Mouse (Mus musculus): Measurements from ENCODE around the gene Tifa.

The Tifa gene

DNA sequence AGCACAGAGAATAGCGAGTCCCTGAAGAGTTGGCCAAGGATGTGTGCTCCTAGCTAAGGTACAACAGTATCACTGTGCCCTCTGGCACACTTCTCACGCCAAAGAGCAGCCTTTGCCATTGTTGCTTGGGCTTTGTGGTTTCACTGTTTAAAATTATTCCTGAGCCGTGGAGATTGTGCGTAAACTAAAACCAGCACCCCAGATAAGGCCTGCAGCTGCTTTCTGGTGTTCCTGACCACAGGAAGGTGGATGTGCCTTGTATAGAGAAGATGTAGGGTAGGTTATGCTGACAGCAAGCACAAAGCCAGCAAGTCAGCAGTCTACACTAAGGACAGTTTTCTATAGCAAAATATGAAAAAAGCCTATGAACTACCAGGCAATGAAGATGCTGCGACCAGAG lies 31.6 kb downstream of the Tifa start:
- DNase-seq (ENCODE audit: low read depth in 1 of 2, low spot score in 2 of 2), result no peak

DNA sequence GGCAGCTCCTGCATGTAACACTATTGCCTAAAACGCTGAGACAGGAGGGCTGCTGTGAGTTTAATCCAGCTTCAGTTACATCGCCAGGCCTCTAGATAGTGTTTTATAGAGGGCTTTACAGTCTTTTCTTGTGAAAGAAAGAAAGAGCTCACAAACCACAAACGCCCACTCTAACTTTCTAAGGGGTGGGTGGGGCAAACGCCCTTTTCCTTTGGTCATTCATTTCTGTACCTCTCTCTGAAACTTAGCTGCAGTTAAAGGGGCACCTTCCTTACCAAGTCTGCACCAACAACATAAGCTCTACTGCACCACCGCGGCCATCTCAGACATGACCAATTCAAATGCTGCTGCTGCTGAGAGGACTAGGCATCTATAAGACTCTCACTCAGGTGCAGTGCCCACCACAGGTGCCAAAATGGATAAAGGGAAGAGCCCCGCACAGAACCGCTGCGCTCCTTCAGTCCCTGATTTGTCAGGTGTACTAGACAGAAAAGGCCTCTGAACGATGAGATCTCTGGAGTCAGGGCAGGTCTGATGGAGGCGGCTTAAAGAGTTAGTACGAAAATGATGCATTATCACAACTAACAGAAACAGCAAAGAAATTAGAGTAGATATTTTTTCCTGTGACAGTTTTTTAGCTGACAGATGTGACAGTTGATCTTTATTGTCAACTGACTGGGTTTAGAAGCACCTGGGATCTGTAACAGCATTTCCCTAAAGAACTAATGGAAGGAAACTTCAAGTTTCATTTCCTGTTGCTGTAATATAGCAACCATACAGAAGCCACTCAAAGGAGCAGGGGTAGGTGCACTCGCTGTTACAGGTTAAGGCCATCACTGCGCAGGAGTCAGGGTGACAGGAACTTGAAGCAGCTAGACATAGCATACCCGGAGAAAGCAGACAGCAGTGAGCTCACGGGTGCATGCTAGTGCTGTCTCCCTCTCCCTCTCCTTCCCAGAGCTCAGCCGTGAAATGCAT lies 34.6 kb downstream of the Tifa start:
- no peak for DNase-seq (ENCODE audit: low read depth in 1 of 2, low spot score in 2 of 2)

DNA sequence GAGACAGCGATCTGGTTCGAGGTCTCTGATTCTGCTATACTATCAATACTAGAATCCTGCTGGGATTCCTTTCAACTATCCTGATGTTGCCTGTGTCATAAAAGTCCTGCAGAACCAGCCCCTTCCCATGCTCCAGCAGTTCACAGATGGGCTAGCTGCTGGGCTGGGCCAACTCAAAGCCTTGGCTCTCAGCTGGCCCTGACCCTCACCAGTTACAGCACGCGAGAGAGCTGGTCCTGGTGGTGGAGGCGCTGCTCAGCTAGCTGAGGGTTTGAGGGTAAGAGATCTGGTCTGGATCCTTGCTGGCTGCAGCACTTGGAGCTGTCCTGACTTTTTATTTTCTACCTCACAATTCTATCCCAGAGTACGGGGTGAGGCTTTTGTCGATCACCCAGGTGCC lies 36.9 kb downstream of the Tifa start:
- DNase-seq (ENCODE audit: low read depth in 1 of 2, low spot score in 2 of 2), result no peak

DNA sequence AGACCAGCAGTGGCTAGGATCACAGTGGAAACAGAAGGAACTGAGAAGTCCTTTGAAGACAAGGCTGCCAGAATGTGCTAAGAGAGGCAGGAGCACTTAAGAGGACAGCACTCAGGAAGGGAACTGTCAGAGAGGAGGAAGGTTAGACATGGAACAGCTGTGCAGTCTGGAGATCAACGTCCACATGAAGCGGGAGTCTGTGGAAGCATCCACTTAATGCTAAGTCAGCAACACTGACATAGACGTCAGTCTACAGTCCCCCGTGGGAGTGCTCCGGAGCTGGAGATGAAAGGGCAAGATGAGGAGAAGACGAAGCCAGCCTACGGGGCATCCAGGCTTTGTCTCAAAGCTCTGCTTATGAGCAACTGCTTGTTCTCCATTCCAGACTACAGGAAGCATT lies 37.5 kb downstream of the Tifa start:
- DNase-seq (ENCODE audit: low read depth in 1 of 2, low spot score in 2 of 2), result no peak

DNA sequence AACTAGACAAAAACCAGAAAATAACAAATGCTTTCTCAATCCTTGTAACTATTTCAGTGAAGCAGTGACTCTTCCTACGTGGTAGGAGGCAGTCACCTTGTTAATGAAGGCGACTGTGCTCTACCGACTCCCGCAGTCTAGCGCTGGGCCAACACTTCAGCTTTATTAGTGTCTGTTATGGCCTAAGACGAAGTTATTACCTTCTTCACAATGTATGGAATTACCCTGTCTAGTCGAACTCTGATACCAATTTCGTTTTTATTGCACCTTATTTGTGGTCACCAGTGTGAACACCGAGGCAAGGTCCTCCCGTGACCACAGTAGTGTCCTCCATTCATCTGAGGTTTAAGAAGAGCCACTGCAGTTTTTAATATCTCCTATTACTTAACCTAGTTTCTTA lies 40.6 kb downstream of the Tifa start:
- DNase-seq (ENCODE audit: low read depth in 1 of 2, low spot score in 2 of 2), result no peak

DNA sequence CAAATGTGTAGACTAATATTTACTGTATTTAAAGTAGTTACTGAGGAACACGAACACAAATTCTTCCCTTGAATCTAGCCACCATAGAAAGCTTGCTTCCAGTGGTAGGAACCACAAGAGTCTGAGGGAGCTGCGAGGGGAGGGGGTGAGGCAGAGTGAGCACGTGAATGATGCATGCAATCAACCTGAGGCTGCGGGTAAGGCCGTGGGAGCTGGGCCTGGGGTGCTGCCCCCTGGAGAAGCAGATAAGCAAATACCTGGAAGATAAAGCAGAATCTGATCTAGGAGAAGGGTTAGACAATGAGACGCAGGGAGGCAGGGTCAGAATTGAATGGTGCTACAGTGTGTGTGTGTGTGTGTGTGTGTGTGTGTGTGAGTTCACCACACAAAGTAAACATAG lies 41.5 kb downstream of the Tifa start:
- DNase-seq (ENCODE audit: low read depth in 1 of 2, low spot score in 2 of 2), result no peak

DNA sequence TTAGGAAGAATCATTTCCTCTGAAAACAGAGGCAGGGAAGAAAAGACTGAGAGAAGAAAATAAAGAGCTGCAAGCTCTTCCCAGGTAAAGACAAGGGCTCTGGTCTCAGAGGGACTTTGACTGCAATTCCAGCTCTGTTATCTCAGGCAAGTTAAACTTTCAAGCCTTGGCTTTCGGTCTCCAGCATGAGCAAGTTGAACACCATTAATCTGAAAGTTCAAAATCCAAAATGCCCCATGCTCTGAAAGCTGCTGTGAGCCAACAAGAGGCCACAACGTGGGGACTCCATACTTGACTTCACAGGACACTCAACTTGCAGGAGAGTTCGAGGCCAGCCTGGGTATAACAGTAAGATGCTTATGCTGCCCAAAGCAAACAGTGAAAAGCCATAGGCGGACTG lies 44.4 kb downstream of the Tifa start:
- no peak for DNase-seq (ENCODE audit: low read depth in 1 of 2, low spot score in 2 of 2)

DNA sequence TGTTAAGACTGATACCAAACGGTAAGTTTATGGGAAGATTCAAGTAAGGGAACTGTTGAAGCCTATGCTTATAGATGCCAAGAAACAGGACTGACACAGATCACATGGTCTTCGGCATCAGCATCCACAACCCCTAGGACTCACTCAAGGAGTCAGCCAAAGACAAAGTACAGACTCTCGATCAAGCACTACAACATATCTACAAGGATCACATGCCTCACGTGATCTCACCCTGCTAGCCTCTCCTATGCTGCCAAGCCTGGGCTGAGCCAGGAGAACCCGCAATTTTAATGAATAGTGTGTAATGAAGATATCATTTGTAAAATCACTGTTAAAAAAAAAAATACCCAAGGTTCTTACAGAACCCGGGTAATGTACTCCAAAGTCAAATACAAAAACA lies 46.0 kb downstream of the Tifa start:
- DNase-seq (ENCODE audit: low read depth in 1 of 2, low spot score in 2 of 2), result no peak

DNA sequence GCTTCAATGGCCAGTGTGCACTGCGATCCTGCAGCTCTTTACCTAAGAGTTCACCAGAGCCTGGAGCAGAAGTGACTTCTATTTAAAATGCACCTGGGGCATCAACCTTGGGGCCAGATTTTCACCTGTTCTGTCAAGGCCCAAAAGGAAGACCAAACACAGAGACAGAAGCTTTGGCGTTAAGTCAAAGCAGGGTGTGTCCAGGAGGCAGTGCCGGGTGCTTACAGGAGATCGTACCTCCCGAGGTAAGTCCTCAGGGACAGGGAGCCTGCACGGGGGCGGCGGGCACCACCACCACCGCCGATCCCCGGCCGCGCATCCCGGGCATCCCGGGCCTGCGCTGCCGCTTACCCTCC lies 47.2 kb downstream of the Tifa start:
- no peak for DNase-seq (ENCODE audit: low read depth in 1 of 2, low spot score in 2 of 2)

DNA sequence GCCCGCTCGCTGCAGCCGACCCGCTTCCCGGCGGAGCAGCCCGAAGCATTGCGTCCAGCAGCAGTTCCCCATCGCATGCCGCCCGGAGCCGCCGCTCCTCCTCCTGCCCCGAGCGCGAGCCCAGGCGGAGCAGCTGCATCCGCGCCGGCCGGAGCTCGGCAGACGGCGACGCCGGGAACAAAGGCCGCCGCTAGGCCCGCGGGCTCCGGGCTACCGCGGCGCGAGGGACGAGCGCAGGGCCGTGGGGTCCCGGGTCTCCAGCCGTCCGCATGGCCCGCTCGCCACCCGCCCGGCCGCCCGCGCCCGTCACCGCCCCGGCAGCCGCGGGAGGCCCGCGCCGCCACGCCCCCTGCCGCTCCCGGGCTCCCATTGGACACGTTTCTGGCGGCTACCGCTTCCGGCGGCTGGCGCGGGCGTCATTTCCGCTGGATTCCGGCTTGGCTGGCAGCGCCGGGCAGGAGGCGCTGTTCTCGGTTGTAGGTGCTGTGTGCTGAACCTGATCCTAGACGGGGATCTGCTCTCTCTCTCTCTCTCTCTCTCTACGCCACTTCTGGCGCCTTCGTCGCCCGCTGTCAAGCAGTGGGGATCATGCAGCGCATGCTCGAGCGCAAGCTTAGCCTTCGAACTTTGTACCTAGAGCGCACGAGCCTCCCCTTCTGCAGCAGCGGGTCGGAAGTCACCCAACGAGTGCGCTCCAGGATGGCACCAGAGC lies 47.7 kb downstream of the Tifa start, which contains the start of gene Ap1ar:
TSS of gene Ap1ar (minus strand) at position 370 of the 712 bp plus-strand sequence.
- peak; percentile 91 to 93 for DNase-seq (ENCODE audit: low read depth in 1 of 2, low spot score in 2 of 2)

DNA sequence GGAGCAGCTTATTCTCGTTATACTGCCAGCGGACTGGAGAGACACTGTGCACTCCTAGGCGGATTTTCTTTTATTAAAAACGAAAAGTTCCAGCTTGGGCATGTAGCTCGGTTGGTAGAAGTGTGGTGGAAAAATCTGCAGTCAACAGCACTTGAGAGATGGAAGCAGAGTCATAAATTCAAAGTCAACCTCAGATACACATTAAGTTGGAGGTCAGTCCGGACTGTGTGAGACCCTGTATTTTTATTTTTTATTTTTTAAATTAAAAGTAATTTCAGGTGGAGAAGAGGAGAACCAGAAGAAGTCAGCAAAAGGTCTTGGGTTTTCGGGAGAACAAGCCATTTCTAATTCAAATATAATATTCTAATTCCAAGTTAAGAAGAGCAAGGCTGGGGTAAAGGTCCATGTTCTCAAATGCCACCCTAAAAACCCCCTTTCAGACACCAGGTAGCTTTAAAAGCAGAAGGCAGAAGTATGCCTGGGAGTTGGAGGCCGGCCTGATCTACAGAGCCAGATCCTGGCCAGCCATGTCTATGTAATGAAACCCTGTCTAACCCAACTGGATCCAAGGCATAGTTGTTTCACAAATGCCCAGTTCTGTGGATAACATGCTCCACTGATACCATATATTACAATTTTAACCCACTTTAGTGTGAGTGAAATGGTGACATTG lies 48.5 kb downstream of the Tifa start:
- DNase-seq (ENCODE audit: low read depth in 1 of 2, low spot score in 2 of 2), result no peak

DNA sequence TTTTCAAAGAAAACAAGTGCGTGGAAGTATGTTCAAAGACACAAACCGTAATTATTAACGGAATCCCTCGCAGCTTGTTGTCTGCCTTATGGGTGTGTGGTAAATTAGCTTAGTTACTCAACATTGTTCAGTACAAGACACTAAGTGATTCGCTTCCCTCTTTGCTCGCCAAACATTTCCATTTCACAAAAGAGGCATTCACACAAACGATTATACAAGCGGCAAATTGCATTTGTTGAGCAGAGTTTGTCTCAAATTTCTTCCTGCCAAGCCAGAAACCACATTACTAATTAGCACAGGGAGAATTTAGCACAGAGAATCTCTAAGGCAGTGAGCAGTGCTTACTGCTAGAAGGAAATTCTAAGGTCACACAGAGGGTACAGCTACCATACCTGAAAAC lies 52.3 kb downstream of the Tifa start:
- DNase-seq (ENCODE audit: low read depth in 1 of 2, low spot score in 2 of 2), result no peak

DNA sequence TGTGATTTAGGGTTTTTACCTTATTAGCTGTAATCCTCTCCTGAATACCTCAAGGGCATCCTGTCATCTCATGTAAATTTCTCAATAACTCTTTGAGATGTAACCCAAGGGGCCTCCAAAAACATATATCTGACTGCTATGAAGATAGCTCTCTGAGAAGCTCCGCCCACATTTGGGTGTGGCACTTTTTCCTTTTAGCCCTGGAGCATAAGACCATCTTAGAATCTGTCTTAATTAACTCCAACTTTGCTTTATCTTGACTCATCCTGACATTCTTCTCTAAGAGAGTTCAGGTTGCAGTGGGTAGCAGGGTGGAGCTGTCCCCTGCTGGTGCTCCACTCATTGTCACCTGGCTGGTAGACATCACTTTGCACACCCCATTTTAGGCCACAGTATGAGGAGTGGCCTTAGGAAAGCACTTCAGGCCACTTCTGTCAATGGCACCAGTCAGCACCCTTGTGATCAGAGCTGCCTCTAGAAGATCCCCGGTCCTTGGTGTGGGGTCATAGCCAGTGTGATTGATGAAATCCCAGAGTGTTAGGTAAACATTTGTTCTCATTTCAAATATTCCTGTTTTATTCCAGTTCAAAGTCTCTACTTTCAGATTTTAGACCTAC lies 53.8 kb downstream of the Tifa start:
- DNase-seq (ENCODE audit: low read depth in 1 of 2, low spot score in 2 of 2), result no peak

DNA sequence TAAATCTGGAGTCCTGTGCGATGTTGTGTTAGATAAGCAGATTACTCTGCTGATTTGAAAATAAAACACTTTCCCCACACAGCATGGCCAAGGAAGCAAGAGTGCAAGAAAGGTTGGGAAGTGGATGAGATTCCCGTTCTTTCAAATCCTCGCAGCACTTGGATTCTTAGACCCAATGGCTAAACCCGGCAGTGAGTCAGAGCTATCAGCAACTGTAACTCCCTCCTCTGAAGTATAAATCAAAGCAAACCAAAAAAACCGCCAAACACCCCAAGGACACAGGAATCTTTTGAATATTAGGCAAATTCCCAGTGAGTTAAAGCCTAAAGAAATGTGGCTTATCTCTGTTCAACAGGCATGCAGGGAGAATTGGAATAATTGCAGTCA lies 54.3 kb downstream of the Tifa start:
- DNase-seq (ENCODE audit: low read depth in 1 of 2, low spot score in 2 of 2), result no peak

DNA sequence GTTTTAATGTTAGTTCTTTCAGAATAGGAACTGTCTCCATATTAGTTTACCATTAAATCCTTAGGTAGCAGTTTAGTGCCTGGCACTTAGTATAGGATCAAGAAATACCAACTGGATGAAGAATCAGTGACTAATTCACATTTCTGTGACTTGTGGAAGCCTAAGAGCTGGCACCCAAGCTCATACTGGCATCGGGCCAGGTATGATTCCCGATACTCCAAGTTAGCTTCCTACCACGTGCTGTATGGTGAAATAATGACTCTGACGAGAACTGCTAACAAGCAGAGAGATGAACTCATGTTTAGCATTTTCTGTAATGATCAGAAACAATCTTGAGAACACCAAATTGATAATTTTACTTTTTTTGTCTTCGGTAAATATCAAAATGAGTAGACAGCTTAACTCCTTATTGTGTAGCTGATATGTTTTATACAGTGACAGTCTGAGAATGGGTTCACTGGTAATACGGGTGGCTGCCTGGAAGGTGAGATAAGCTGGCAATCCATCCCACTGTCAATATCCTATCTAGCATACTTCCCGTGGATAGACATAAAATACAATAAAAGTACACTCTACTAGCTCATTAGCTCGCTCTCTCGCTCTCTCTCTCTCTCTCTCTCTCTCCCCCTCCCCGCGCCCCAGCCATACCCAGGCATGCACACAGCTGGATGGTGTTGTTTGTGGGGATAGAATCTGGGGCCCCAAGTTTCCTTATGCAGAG lies 58.6 kb downstream of the Tifa start:
- no peak for DNase-seq (ENCODE audit: low read depth in 1 of 2, low spot score in 2 of 2)

DNA sequence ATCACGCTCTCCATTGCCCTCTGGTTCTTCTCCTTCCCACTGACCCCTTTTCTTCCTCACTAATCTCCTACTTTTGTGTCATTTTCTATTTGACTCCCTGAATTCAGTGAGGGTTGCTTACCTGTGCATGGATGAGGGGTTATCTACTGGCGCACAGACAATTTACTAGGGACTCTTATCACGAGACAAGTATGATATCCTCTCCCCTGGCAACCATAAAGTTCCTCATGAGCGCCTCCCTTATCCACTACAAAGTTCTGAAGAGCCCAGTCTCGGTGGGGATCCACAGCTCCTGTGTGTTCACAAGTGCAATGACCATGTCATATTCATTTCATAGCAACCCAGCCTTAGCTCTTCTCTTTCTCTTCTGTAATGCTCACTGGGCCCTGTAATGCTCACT lies 60.3 kb downstream of the Tifa start:
- DNase-seq (ENCODE audit: low read depth in 1 of 2, low spot score in 2 of 2), result no peak

DNA sequence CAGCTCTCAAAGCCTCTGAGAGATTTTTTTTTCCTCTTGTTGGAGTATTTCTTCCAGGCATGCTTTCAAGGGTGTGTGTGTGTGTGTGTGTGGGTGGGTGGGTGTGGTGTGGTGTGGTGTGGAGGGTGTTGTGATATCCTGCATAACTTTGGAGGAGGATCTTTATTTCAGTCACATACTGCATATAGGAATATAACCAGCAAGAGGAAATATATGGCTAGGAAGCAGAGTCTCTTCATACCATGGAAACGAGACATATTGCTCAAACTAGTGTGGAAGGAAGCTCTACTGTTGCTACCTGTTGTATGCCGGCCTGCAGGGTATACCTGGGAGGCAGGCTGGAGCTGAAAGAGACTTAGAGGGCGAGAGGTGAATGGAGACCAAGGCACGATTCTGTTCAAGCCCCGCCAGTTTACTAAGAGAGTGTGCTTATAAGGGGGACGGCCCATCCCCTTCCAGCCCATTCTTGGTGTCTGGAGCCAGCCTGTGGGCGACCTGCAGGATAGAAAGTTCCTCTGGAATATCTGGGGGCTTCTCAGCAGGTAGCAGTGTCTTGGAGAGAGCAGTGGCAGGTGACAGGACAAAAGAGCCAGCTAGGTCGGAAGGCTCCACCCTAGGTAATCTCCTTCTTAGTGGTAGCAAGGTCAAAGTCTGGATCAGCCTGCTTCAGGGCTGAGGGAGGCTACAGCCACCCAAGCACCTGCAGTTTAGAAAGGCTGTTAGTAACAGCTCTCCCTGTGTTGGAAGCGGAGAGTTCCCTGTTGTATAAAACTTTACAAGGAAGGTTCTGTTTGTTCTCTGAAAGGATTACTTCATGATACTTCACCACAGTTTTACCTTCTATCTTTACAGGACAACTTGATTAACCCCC lies 61.4 kb downstream of the Tifa start:
- DNase-seq (ENCODE audit: low read depth in 1 of 2, low spot score in 2 of 2), result no peak

DNA sequence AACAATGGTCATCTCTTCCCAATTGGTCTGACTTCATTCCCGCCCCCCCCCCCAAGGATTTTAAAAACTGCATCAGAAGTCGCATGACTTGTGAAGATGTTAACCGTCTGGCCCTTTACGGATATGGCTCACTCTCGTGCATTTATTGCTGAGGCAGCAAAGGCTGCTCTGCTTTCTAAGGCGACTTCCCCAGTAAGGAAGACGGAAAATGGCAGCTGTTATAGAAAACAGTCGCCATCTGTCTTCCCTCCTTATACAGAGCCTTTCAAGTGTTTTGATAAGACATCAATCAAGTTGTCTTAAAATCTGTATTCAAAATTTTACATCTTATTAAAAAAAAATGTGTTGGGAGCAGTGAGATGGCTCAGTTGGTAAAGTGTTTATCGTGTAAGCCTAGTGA lies 63.1 kb downstream of the Tifa start:
- DNase-seq (ENCODE audit: low read depth in 1 of 2, low spot score in 2 of 2), result no peak

DNA sequence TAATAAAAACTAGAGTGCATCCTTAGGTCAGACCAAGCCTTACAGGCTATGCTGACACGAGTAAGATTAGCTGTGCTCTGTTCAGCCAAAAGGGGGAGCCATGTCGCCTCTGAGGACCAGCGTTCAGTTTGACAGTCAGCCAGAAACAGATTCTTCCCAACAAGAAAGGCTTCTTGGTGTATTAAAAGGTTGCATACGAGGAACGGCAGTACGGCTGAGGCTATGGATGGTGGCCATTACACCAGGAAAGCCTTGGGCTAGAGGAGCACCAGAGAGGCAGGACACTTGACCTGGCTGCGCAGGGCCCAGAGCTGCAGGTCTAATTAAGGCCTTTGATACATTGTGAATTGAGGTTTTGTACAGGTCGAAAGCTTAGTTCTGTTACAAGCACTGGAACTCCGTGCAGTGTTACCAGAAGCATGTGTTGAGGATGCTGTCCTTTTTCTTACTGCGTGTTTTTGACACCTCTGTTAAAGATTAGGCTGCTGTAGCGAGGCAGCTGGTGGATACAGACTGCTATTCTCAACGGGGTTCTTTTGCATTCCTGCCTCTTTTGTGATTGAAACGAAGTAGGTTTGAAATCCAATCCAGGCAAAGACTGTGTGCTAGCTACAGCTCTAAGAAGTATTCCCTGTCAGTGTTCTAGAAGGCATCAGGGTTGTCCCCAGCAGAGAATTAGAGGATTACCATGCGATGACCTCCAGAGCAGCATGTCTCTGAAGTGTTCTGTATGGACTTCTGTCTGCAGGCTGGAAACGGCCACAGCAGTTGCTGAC lies 64.0 kb downstream of the Tifa start:
- DNase-seq (ENCODE audit: low read depth in 1 of 2, low spot score in 2 of 2), result peak in 1 of 2 experiments; percentile 28
